Mouse (Mus musculus) retina, embryonic 14.5 days (tissue): ENCODE data around the gene Gm5346.
"Not testable (repeated sequence)": the region's sequence is repeated elsewhere in the genome, so short reads cannot be mapped to it uniquely, and the experiment has no call there.

Experiments
- DNase-seq: peaks from one replicate; pipeline ENCODE4 v3.0.0-alpha.2; 2015; ENCODE audit warnings: low spot score

The Gm5346 gene

GRCm38 (mm10) chr8:43627176-43627575, at the start of gene Gm5346:
Gene Gm5346, minus strand, starts transcription at chr8:43627276.
- no peak for DNase-seq

GRCm38 (mm10) chr8:43616046-43616445, 11.0 kb downstream of the Gm5346 start:
- no peak for DNase-seq

- DNase-seq = not testable (repeated sequence)
Measured at GRCm38 (mm10) chr8:43603657-43604056, 23.4 kb downstream of the Gm5346 start.

- DNase-seq = not testable (repeated sequence)
Measured at GRCm38 (mm10) chr8:43603166-43603565, 23.9 kb downstream of the Gm5346 start.

- DNase-seq = not testable (repeated sequence)
Measured at GRCm38 (mm10) chr8:43576607-43577006, 50.5 kb downstream of the Gm5346 start, which contains the start of gene Adam26a. Gene Adam26a, minus strand, starts transcription at chr8:43576707.
